Mouse (Mus musculus) cerebellum, postnatal 4 days (tissue): ENCODE data around the gene Limch1.

Experiments used
- DNase-seq, 2 experiments: peaks; one replicate each; pipeline ENCODE4 v3.0.0; 2022; ENCODE audit warnings: low spot score in 2 of 2, mixed read lengths in 1 of 2

Gene Limch1

DNA sequence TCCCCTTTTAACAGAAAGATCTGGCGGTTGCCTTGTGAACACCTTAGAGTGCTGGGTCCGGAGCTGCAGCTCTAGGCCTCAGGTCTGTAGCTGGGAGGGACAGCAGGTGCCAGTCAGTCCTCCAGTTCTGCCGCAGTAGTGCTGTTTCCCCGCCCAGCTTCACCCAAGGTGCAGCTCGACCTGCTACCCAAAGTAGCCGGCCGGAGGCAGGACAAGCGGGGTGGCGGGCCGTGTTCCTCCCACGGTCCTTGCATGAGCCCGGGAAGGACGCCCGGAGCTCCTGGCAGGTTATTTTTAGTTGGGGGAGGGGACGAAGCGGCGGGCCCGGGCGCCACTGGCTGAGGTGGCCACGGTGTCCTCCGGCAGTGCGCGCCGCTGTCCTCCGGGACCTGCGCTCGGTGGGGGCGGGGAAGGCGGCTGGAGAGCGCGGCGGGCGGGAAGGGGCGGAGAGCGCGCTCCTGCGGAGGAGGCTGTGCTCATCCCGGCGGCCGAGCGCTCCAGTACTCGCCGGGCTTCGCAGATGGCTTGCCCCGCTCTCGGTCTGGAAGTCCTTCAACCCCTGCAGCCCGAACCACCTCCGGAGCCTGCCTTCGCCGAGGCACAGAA is at the start of gene Limch1:
TSS of gene Limch1 (plus strand) at position 438 of the 606 bp plus-strand sequence.
- peak in 1 of 2 experiments; percentile 64 for DNase-seq

DNA sequence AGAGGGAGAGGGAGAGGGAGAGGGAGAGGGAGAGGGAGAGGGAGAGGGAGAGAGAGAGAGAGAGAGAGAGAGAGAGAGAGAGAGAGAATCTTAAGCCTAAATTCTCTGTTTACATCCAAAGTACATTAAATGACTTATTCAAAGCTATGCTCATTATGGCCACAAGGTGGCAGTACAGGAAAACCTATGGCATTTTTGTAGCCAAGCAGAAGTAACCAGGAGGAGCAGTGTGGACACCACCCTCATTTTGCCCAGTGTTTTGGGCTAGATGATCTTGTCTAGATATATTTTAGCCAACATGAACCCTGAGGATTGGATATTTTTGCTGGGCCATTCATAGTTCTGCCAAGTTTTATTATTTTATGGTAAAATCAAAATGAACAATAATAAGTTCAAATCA is 48.5 kb upstream of the Limch1 start:
- peak in 1 of 2 experiments; percentile 61 for DNase-seq

DNA sequence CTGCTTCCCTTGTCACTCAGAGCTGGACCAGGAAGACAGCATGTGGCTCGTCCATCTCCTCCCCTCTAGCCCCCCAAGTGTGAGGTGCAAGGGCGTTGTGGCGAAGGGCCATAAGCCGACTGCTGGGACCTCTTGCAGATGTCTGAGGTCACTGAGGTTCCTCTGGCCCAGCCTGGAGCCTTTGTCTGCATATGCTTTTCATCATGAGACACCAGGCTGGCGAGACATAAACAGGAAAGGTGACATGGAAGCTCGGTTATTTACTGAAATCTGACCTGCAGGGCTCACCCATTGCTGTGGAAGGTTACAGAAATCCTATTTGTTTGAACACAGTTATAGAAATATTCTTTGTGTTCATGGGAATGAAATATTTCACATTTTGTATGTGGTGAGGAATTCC is 45.7 kb upstream of the Limch1 start:
- DNase-seq: no peak

DNA sequence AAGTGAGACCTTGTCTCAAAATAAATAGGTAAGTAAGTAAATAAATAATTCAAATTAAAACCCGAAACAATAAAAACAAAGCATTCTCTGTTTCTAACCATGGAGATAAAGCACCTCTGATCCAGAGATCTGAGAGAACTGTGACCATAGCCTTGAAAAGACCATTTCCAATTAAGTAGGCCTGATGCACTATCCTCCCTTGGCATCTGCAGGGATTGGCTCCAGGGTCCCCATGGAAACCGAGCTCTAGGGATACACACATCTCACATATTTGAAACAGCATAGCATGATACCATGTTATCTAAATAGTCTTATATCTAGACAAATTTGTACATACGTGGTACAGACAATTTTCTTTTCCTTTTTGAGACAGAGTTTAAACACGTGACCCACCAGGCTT is 43.7 kb upstream of the Limch1 start:
- no peak for DNase-seq

DNA sequence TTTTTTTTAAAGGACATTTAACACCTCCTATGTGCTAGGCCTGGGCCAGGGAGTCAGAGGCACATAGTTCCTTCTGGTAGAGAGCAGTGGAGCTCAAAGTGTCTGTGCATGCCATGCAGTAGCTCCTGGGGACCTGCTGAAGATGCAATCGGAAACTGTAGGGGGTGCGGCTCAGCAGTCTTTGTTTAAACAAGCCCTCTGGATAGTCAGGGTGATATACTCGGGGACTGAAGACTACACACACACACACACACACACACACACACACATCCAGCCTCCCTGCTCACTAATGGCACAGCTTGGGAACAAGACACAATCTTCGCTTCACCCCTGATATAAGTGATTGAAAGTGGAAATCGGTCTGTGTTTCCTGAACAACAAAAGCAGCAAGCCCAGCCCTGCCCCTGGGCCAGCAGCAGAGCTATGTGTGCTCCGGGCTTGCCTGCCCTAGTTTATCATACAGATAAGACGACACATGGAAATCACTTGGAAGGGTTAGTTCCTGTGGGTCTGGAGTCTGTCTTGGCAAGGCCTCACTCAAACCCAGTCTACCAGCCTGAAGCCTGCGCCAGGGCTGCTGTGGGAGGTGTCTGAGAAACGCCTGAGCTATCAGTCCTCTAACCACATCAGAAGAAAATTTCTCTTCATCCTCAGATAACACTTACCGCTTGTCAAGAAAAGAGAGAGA is 42.2 kb upstream of the Limch1 start:
- DNase-seq: no peak

DNA sequence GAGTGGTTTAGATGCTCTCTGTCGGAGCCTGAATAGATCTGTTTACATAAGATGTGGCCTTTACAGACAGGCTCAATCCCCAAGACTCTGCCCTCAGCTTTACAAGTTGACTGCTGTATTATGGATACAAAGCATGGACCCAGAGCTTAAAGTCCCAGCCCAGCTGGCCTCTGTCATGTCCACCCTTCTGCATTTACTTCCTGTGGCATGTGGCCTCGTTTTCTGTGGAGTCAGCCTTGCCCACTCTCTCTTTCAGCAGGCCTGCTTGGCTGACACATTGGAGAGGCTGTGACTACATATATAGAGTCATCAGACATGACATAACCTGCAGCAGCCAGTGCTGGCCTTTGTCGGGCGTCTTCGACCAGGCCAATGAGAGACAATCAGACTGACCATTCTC is 37.8 kb upstream of the Limch1 start:
- DNase-seq: no peak

DNA sequence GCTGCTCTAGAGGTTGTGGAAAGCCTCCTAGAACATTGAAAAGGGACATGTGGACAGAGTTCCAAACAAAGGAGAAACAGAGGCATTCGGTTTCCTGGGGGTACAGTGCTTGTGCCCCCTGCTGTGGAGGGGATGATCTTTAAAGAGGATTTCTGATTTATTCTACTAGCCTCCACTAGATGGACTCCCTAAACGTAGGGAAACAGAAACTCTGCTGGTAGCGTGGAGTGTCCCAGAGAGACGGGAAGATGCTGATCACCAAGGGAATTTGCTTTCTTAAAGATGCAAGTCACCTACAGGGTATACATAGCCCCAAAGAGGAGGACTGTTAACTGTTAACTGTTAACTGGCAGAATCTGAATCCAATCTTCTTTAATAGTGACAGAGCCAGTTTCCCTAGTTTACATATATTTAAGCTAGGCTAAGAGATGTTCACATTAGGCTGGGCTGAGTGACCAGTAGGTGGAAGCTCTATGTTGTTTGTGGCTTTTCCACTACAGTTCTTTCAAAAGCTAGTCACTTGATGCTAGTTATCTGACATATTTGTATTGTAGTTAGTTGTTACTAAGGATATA is 35.1 kb upstream of the Limch1 start:
- peak in 1 of 2 experiments; percentile 10 for DNase-seq

DNA sequence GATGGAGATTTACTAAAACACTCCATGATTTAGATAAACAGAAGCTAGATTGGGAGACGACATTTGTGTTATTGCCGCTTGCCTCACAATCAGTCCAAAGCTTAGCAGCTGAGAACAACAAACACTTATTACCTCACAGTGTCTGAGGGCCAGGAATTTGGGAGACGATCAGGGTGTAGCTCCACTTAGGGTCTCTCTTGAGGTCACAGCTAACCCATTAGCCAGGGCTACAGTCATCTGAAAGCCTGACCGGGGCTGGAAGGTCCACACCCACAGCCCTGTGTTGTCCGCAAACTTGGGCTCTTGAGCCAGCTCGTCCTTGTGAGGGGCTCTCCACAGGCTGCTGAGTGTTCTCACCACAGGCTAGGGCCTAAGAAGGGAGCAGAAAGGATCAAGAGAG is 32.8 kb upstream of the Limch1 start:
- no peak for DNase-seq

DNA sequence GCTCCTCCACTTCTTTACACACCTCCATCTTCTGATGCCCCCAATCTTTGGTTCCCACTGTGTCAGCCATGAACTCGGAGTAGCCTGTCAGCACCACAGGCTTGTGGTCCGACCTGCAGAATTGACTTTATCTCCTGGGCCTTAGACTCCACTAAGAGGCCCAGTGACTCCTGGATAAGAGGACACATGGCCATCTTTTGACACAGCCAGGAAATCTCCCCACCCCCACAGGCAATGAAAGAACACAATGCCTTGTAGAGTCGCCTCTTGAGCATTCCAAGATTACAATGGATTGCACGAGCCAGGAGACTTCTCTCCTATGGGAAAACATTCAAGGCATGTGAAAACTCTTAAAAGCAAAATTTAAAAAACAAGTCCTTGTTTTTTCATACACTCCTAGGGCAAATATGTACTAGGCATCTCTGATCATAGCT is 30.1 kb upstream of the Limch1 start:
- no peak for DNase-seq

DNA sequence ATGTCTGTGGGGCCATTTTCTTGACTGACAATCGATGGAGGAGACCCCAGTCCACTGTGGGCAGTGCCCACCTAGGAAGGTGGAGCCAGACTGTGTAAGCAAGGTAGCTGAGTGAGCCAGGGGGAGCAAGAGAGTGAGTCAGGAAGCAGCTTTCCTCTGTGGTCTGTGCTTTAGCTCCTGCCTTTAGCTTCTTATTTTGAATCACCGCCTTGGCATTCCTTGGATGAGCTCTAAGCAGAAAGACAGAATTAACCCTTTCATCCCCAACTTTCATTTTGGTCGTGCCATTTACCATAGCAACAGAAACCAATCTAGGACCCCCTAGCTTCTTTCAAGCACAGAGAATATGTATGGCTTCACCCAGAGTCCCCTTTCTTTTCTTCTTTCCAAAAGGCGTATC is 27.7 kb upstream of the Limch1 start:
- no peak for DNase-seq

DNA sequence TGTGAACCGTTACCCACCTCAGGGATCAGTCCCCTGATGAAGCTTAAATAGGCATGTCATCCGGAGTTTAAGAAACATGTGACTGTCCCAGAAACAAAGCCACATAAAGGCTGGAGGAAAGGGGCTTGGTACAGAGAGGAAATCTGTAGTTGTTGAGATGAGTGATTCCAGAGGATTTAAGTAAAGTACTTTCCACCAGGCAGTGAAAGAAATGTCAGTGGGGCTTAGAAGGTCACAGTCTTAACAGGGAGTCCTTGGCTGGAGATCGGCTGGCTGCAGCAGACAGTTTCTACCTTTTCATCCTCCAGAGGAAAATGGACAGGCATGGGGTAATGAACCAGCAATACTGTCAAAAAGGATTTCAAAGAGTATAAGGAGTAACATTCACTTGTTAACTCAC is 27.2 kb upstream of the Limch1 start:
- no peak for DNase-seq

DNA sequence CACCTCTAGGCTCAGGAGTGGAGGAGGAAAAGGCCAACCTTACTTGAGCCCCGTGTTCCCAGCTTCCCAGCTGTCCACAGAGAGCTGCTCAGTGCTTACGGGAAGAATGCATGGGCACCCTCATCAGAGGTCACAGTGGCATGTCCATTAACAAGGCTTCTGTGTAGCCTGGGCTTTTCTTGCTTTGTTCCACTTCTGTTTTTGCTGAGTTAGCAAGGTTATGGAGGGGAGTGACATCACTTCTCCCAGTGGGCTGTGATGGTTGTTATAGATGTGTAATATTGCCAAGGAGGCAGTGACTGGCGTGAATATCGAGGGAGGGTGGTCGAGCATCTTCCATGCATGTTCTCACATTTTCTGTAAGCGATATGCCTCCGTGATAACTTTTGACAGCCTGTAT is 26.7 kb upstream of the Limch1 start:
- no peak for DNase-seq

DNA sequence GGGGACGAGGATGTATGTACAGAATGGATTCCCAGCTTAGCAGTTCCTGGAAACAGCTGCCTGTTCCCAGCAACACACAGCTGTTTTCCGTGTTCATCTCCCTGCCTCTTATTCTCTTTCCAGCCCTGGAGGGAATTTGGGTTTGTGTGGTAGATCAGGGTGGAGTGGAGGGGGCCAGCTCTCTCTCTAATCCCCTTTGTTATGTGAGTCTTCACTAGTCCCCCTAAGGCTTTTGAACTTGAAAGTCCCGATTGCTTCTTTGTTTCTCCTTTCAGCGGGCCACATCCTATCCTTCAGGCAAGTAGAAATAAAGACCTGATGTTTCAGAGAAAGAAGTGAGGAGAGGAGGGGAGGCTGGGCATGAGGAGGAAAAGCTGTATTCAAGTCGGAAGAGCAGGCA is 24.7 kb upstream of the Limch1 start:
- DNase-seq: no peak

DNA sequence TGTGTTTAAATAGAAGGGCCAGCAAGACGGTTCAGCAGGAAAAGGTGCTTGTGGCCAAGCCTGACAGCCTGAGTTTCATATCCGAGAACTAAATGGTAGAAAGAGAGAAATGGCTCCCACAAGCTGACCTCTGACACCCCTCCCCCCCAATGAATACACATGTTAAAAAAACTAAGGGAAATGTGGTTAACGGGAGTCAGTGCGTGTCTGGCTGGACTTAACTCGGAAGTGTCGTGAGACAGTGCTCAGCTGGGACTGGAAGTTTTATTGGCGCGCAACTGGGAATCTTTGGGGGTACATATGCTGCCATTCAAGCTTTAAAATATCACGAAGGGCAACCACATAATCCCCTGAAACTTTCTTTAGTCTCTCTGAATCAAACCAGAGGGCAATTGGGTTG is 23.0 kb upstream of the Limch1 start:
- no peak for DNase-seq

DNA sequence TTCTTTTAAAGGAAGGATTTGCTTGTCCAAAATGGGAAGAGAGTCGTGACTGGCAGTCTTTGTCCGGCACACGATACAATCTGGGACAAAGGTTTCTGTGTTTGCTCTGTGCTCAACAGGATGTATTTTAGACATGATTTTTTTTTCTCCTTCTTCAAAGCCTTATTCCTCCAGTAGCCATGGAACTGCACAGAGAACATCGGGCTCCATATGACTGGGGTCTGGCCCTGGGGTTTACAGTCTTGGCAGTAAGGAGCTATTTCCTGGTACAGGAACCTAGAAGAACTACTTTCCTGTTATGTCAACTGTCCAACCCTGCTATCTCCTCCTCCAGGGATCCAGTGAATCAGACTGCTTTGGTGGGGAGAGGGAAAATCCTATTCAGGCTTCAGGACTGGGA is 22.6 kb upstream of the Limch1 start:
- DNase-seq: no peak

DNA sequence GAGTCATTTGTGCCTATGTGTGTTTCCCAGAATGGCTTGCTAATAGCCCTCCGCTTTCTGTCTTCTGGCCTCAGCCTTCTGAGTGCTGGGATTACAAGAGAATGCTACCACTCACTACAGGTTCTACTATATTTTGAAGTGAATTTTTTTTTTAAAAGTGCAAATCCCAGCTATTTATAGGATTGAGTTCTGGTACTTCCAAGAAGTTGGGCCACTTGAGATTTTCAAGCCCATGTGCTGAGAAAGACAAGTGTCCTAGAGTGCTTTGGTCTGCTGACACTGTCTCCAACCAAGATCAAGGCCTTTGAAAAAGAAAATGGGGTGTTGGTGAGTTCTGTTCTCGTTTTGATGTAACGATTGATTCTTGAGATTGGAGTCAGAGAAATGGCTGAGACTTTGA is 22.0 kb upstream of the Limch1 start:
- DNase-seq: no peak

DNA sequence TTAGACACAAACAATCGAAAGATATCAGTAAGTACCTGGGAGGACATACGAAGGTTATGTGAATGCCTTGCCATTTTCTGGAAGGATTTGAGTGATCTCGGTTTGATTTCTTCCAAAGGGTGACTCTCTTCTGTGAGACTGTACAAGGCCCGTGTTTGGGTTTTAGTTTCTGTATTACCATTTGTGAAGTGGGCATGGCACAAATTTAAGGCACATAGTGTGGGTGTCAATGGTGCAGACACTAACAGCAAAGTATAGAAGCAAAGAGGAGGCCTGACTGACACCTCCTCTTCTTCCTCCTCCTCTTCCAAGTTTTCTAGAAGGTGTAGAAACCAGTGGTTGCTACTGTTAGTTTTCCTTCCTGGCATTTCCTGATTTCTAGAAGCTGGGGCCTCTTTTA is 16.3 kb upstream of the Limch1 start:
- DNase-seq: no peak

DNA sequence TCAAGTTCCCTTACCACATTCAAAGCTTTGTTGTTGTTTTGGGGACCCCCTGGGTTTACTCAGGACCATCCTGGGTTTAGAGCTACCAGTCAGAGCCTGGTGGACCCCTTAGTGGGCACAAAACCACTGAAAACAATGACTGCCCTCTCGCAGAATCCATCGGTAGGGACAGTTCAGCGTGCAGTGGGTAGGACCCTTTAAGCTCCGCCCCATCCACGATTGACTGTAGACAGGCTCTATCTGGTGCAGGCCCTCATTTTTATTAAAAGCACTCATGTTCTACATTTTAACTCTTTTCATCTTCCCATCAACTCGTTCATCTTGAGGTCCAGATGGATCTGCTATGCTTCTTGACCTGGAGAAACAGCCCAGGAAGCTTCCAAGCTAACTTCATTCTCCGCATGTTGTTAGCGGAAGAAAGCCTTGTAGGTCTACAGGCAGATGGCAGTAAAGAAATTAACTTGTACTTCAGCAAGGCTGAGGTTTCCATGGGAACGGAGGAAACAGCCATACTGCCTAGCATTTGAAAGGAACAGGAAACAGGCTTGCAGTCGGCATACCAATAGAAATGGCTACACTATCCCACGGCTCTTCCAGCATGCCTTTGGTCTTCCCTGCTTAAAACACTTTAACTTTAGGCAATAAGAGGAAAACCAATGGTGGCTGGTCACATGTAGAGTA is 14.9 kb upstream of the Limch1 start:
- peak in 1 of 2 experiments; percentile 44 for DNase-seq

DNA sequence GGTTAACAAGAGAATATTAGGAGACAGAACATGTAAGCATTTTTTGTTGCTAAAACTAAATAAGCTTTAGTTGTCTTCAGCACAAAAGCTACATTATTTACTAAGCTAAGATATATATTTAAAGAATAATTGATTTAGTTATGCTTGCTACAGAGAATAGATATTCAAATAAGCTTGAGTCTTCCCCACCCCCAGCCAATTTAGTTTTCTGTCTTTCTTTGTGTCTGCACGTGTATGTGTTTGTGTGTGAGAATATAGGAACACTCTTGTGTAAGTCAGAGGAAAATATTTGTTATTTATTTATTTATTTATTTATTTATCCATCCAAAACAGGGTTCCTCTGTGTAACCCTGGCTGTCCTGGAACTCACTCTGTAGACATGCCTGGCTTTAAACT is 14.3 kb upstream of the Limch1 start:
- no peak for DNase-seq

DNA sequence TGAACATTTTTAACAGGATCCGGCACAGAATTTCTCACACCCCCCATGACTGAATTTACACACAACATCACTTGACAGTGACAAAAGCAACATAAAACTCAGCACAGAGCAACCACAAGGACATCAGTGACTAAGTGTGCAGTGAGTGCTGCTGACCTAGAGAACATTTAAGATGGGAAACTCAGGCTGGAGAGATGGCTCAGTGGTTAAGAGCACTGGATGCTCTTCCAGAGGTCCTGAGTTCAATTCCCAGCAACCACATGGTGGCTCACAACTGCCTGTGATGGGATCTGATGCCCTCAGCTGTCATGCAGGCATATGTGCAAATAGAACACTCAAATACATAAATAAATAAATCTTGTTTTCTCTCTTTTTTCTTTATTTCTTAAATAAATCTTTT is 12.1 kb upstream of the Limch1 start:
- DNase-seq: no peak

DNA sequence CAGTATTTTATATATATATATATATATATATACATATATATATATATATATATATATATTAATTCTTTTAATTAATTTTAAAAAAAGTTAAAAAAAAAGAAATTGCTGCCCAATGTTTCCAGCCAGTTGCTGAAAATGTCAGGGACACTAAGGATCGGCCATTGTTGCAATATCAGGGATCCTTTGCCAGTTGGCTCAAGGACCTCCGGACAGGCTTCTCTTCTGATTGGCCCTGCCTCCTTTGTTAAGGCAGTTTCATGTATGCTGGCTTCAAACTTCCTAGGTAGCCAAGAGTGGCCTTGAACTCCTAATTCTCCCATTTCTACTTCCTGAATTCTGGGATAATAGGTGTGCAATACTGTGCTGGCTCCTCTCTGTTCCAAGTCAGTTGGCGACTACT is 6.3 kb upstream of the Limch1 start:
- no peak for DNase-seq

DNA sequence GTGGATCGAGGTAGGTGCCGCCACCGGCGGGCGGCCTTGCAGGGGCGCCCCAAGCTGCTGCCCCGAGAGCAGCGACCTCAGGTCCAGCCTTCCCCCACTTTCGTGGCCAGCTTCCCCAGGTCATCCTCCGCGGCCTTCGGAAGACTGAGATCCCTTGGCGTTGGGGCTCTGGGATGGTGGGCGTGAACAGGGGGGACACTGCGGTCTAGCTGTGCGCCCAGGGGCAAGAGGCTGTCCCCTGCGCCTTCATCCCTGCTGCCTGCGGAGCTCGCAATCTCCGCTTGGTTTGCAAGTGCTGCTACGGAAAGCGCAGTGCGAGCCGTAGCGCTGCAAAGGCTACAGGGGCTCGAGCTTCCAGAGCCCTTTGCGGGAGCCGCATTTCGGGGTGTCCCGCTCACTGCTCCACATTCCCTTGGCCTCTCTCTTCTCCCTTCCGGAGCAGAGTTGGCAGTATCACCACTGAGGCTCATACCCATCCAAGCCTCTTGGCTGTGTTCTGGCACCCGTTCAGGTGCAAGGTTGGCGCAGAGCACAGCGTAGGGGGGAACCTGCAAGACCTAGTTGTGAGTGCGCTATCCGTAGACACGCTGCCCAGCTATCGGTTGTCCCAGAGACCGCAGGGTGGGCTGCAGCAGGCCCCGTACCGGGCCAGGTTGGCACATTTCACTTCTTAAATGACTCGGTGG is 512 bp downstream of the Limch1 start:
- peak; percentile 37 to 48 for DNase-seq
